Mouse (Mus musculus): ENCODE measurements around the gene Ddit4l.
"Not testable (repeated sequence)": the region's sequence is repeated elsewhere in the genome, so short reads cannot be mapped to it uniquely, and the experiment has no call there.

Gene Ddit4l

GRCm38 (mm10) chr3:137621312-137621711 lies at the start of gene Ddit4l:
Gene Ddit4l (plus strand): TSS chr3:137621612.
- not testable (repeated sequence) for DNase-seq

- DNase-seq: no peak
Observed at GRCm38 (mm10) chr3:137576146-137576545, 45.3 kb upstream of the Ddit4l start.

- no peak for DNase-seq
Observed at GRCm38 (mm10) chr3:137586376-137586969, 34.9 kb upstream of the Ddit4l start.

- DNase-seq: no peak
Observed at GRCm38 (mm10) chr3:137589811-137590210, 31.6 kb upstream of the Ddit4l start.

GRCm38 (mm10) chr3:137594332-137594905 lies 27.0 kb upstream of the Ddit4l start:
- no peak for DNase-seq

GRCm38 (mm10) chr3:137608918-137609435 lies 12.4 kb upstream of the Ddit4l start:
- DNase-seq: no peak

- DNase-seq: no peak
Observed at GRCm38 (mm10) chr3:137610457-137611109, 10.8 kb upstream of the Ddit4l start.

GRCm38 (mm10) chr3:137611110-137611857 lies 10.1 kb upstream of the Ddit4l start:
- peak; percentile 31 for DNase-seq

- DNase-seq: peak; percentile 34
Observed at GRCm38 (mm10) chr3:137611981-137612380, 9.4 kb upstream of the Ddit4l start.

- no peak for DNase-seq
Observed at GRCm38 (mm10) chr3:137620540-137620939, 872 bp upstream of the Ddit4l start.

GRCm38 (mm10) chr3:137622091-137622490 lies 679 bp downstream of the Ddit4l start:
- no peak for DNase-seq

GRCm38 (mm10) chr3:137622895-137623580 lies 1.6 kb downstream of the Ddit4l start:
- DNase-seq: no peak

GRCm38 (mm10) chr3:137623581-137624362 lies 2.4 kb downstream of the Ddit4l start:
- DNase-seq: peak; percentile 87

GRCm38 (mm10) chr3:137625054-137625453 lies 3.6 kb downstream of the Ddit4l start:
- DNase-seq: peak; percentile 52

- DNase-seq: no peak
Observed at GRCm38 (mm10) chr3:137633726-137634125, 12.3 kb downstream of the Ddit4l start.

- no peak for DNase-seq
Observed at GRCm38 (mm10) chr3:137636571-137636970, 15.2 kb downstream of the Ddit4l start.

- no peak for DNase-seq
Observed at GRCm38 (mm10) chr3:137641238-137641637, 19.8 kb downstream of the Ddit4l start.

GRCm38 (mm10) chr3:137642137-137642536 lies 20.7 kb downstream of the Ddit4l start:
- DNase-seq: no peak

GRCm38 (mm10) chr3:137642568-137642967 lies 21.2 kb downstream of the Ddit4l start:
- DNase-seq: no peak

- no peak for DNase-seq
Observed at GRCm38 (mm10) chr3:137644081-137644480, 22.7 kb downstream of the Ddit4l start.

GRCm38 (mm10) chr3:137644947-137645346 lies 23.5 kb downstream of the Ddit4l start:
- no peak for DNase-seq
